Mouse (Mus musculus) left cerebral cortex, adult 2 months (tissue): ENCODE results near the gene Hoxa13. TPM values are rescaled to one million over a fixed set of nuclear protein-coding genes. Genes with fewer than 3 reads are reported as not detected.

Experiments used
- DNase-seq, 2 experiments: peaks; one replicate each; pipeline ENCODE4 v3.0.0; 2021 to 2022; ENCODE audit warnings: low spot score in 2 of 2, mixed read lengths in 1 of 2; ENCODE audit errors: extremely low spot score in 1 of 2
- H3K27ac ChIP-seq: fragments of 200-600 bp; 2 replicates; pipeline ENCODE4 v1.8.1; 2022
- H3K4me3 ChIP-seq: fragments of 200-600 bp; 2 replicates; pipeline ENCODE4 v1.8.1; 2022
- CTCF ChIP-seq: fragments of 200-600 bp; IDR thresholded peaks from 2 replicates; pipeline ENCODE4 v1.8.1; 2022; ENCODE audit warnings: antibody characterized with exemption, mild to moderate bottlenecking, moderate library complexity
- intact Hi-C: fragments of 180-260 bp; cut with DNase I; formaldehyde crosslinking; loops from one replicate; pipeline ENCODE4 v1.15.1; 2025
- total RNA-seq, 2 experiments: library from RNA; stranded (reverse); gene quantifications; 2 replicates each; pipeline ENCODE4 v1.2.3; 2021

Gene Hoxa13
- total RNA-seq, 2 experiments from 2014 or later, result not detected

GRCm38 (mm10) chr6:52256956-52257355 lies 3.7 kb downstream of the Hoxa13 start:
- DNase-seq, result peak; percentile 55 to 67
- TF ChIP-seq CTCF, result peak; percentile 74
- H3K27ac ChIP-seq, result no peak overlapping the region
- H3K4me3 ChIP-seq, result no peak overlapping the region
- intact Hi-C loops, result loop anchor here (2.0 to 5.0 kb wide), 6 partner anchors 55 to 710 kb away; partner anchors contain the start of gene Evx1

- TF ChIP-seq CTCF, result no peak
- no peak for DNase-seq
- H3K27ac ChIP-seq, result no peak overlapping the region
- intact Hi-C loops, result no loop called here
- no peak overlapping the region for H3K4me3 ChIP-seq
Observed at GRCm38 (mm10) chr6:52253511-52254500, 6.9 kb downstream of the Hoxa13 start.

GRCm38 (mm10) chr6:52252775-52253376 lies 7.8 kb downstream of the Hoxa13 start:
- TF ChIP-seq CTCF, result no peak
- intact Hi-C loops, result no loop called here
- Histone ChIP-seq H3K4me3 (no peak overlapping the region), H3K27ac (no peak overlapping the region)
- no peak for DNase-seq

- H3K4me3 ChIP-seq, result no peak overlapping the region
- intact Hi-C loops, result no loop called here
- no peak overlapping the region for H3K27ac ChIP-seq
- no peak for DNase-seq
- no peak for TF ChIP-seq CTCF
Observed at GRCm38 (mm10) chr6:52252016-52252774, 8.5 kb downstream of the Hoxa13 start.

- no peak for DNase-seq
- no peak for TF ChIP-seq CTCF
- Histone ChIP-seq H3K27ac (no peak overlapping the region), H3K4me3 (no peak overlapping the region)
- intact Hi-C loops, result no loop called here
Observed at GRCm38 (mm10) chr6:52251177-52251879, 9.4 kb downstream of the Hoxa13 start.

- H3K4me3 ChIP-seq, result no peak overlapping the region
- DNase-seq, result no peak
- no peak for TF ChIP-seq CTCF
- no peak overlapping the region for H3K27ac ChIP-seq
- intact Hi-C loops, result no loop called here
Observed at GRCm38 (mm10) chr6:52249826-52250225, 10.9 kb downstream of the Hoxa13 start.

GRCm38 (mm10) chr6:52249415-52249738 lies 11.3 kb downstream of the Hoxa13 start:
- no peak for TF ChIP-seq CTCF
- no peak overlapping the region for H3K4me3 ChIP-seq
- no peak overlapping the region for H3K27ac ChIP-seq
- intact Hi-C loops, result no loop called here
- no peak for DNase-seq

- intact Hi-C loops, result no loop called here
- no peak for DNase-seq
- TF ChIP-seq CTCF, result no peak
- no peak overlapping the region for H3K27ac ChIP-seq
- no peak overlapping the region for H3K4me3 ChIP-seq
Observed at GRCm38 (mm10) chr6:52248638-52249414, 11.9 kb downstream of the Hoxa13 start.

- DNase-seq, result no peak
- Histone ChIP-seq H3K4me3 (no peak overlapping the region), H3K27ac (no peak overlapping the region)
- TF ChIP-seq CTCF, result no peak
- intact Hi-C loops, result no loop called here
Observed at GRCm38 (mm10) chr6:52247766-52248637, 12.7 kb downstream of the Hoxa13 start.

- no peak for TF ChIP-seq CTCF
- no peak for DNase-seq
Observed at GRCm38 (mm10) chr6:52246916-52247315, 13.8 kb downstream of the Hoxa13 start.

More at GRCm38 (mm10) chr6:52246916-52247315, 13.8 kb downstream of the Hoxa13 start:
- intact Hi-C loops, result no loop called here
- Histone ChIP-seq H3K27ac (no peak overlapping the region), H3K4me3 (no peak overlapping the region)
